Mouse (Mus musculus) CH12.LX (cell line): Measurements from ENCODE around the gene Prodh2. TPM values are rescaled to one million over a fixed set of nuclear protein-coding genes. Genes with fewer than 3 reads are reported as not detected.
"Not testable (repeated sequence)": the region's sequence is repeated elsewhere in the genome, so short reads cannot be mapped to it uniquely, and the experiment has no call there.

ENCODE experiments used
- DNase-seq: peaks from one replicate; pipeline ENCODE4 v3.0.0-alpha.2; 2013; ENCODE audit errors: extremely low read depth
- H3K27ac ChIP-seq: 2 replicates; pipeline ENCODE4 v1.5.1; 2012; ENCODE audit warnings: low read depth, mild to moderate bottlenecking, control low read depth, moderate library complexity; ENCODE audit not compliant: insufficient read depth
- H3K27me3 ChIP-seq: replicated peaks from 2 replicates; pipeline ENCODE3; 2012; ENCODE audit warnings: inconsistent platforms
- H3K36me3 ChIP-seq, 2 experiments: replicated peaks in 1 of 2; 2 replicates each; pipeline versions ENCODE3 to v1.6.1; 2012; ENCODE audit warnings: inconsistent platforms in 1 of 2, low read length in 1 of 2, mild to moderate bottlenecking in 1 of 2, mixed read lengths in 1 of 2, moderate library complexity in 1 of 2; ENCODE audit not compliant: control insufficient read depth in 1 of 2, insufficient read depth in 1 of 2
- H3K4me1 ChIP-seq, 2 experiments: 2 replicates each; pipeline ENCODE4 v1.6.1; 2012; ENCODE audit warnings: inconsistent platforms in 1 of 2, moderate library complexity in 1 of 2; ENCODE audit not compliant: insufficient read depth in 2 of 2, control insufficient read depth in 1 of 2
- H3K4me2 ChIP-seq: 2 replicates; pipeline ENCODE4 v1.6.1; 2012; ENCODE audit warnings: low read depth, mild to moderate bottlenecking, control low read depth; ENCODE audit not compliant: poor library complexity, insufficient read depth, severe bottlenecking
- H3K4me3 ChIP-seq, 3 experiments: fragments of 150-350 bp in 1 of 3; sonication (generic) in 1 of 3; replicated peaks in 1 of 3; 2 replicates each; pipeline versions ENCODE3 to v1.5.1; 2011 to 2012; ENCODE audit warnings: low read depth in 2 of 3, low read length in 2 of 3, mild to moderate bottlenecking in 2 of 3, moderate library complexity in 2 of 3, control low read depth in 1 of 3, improper control_type of control experiment in 1 of 3, inconsistent platforms in 1 of 3, mixed read lengths in 1 of 3; ENCODE audit not compliant: poor library complexity in 1 of 3
- H3K79me2 ChIP-seq: replicated peaks from 2 replicates; pipeline ENCODE4 v1.6.1; 2012; ENCODE audit warnings: mild to moderate bottlenecking, moderate library complexity; ENCODE audit not compliant: control insufficient read depth, poor library complexity, insufficient read depth, severe bottlenecking; ENCODE audit errors: extremely low read depth
- H3K9ac ChIP-seq: 2 replicates; pipeline ENCODE4 v1.6.1; 2012; ENCODE audit warnings: low read depth, mild to moderate bottlenecking, control low read depth, moderate library complexity; ENCODE audit not compliant: insufficient read depth
- H3K9me3 ChIP-seq: replicated peaks from 2 replicates; pipeline ENCODE3; 2012; ENCODE audit warnings: low read length, inconsistent platforms, mixed read lengths
- CHD1 ChIP-seq: IDR thresholded peaks from 2 replicates; pipeline ENCODE4 v1.6.1; 2012; ENCODE audit warnings: low read depth, low read length, improper control_type of control experiment, inconsistent platforms
- CTCF ChIP-seq, 2 experiments: IDR thresholded peaks in 1 of 2; conservative IDR thresholded peaks in 1 of 2; 2 replicates each; pipeline ENCODE4 v1.5.1; 2011 to 2012; ENCODE audit warnings: low read depth in 2 of 2, low read length in 2 of 2, improper control_type of control experiment in 1 of 2, inconsistent platforms in 1 of 2, mild to moderate bottlenecking in 1 of 2, moderate library complexity in 1 of 2
- EP300 ChIP-seq: IDR thresholded peaks from 2 replicates; pipeline ENCODE4 v1.6.1; 2011; ENCODE audit warnings: low read length, improper control_type of control experiment
- ETS1 ChIP-seq: conservative IDR thresholded peaks from 2 replicates; pipeline ENCODE4 v1.6.1; 2012; ENCODE audit warnings: low read depth, mild to moderate bottlenecking, inconsistent platforms, low read length, improper control_type of control experiment, moderate library complexity
- GABPA ChIP-seq: IDR thresholded peaks from 2 replicates; pipeline ENCODE4 v1.6.1; 2012; ENCODE audit warnings: low read depth, low read length, improper control_type of control experiment, inconsistent platforms; ENCODE audit not compliant: insufficient replicate concordance
- HCFC1 ChIP-seq: IDR thresholded peaks from 2 replicates; pipeline ENCODE4 v1.6.1; 2012; ENCODE audit warnings: low read depth, mild to moderate bottlenecking, inconsistent platforms, low read length, improper control_type of control experiment
- IRF4 ChIP-seq: IDR thresholded peaks from 2 replicates; pipeline ENCODE4 v1.6.1; 2014; ENCODE audit warnings: low read depth, mild to moderate bottlenecking, inconsistent platforms, low read length, improper control_type of control experiment
- KAT2A ChIP-seq: IDR thresholded peaks from 2 replicates; pipeline ENCODE4 v1.6.1; 2012; ENCODE audit warnings: low read length, improper control_type of control experiment, inconsistent platforms; ENCODE audit not compliant: insufficient replicate concordance
- MAX ChIP-seq: IDR thresholded peaks from 2 replicates; pipeline ENCODE4 v1.6.1; 2011; ENCODE audit warnings: low read length, improper control_type of control experiment
- MAZ ChIP-seq: IDR thresholded peaks from 2 replicates; pipeline ENCODE4 v1.6.1; 2012; ENCODE audit warnings: low read depth, mild to moderate bottlenecking, inconsistent platforms, low read length, improper control_type of control experiment, moderate library complexity
- MEF2A ChIP-seq: IDR thresholded peaks from 2 replicates; pipeline ENCODE4 v1.6.1; 2014; ENCODE audit warnings: low read depth, mild to moderate bottlenecking, inconsistent platforms, low read length, improper control_type of control experiment, borderline replicate concordance
- MXI1 ChIP-seq: IDR thresholded peaks from 2 replicates; pipeline ENCODE4 v1.6.1; 2011; ENCODE audit warnings: mild to moderate bottlenecking, low read depth, low read length, improper control_type of control experiment
- MYC ChIP-seq: IDR thresholded peaks from 2 replicates; pipeline ENCODE4 v1.6.1; 2011; ENCODE audit warnings: low read depth, mild to moderate bottlenecking, improper control_type of control experiment, low read length
- POLR2A ChIP-seq: IDR thresholded peaks from 2 replicates; pipeline ENCODE4 v1.6.1; 2011; ENCODE audit warnings: low read depth, mild to moderate bottlenecking, improper control_type of control experiment, low read length
- POLR2AphosphoS2 ChIP-seq: IDR thresholded peaks from 2 replicates; pipeline ENCODE4 v1.6.1; 2011; ENCODE audit warnings: low read depth, low read length, improper control_type of control experiment
- RAD21 ChIP-seq: IDR thresholded peaks from 2 replicates; pipeline ENCODE4 v1.6.1; 2011; ENCODE audit warnings: low read depth, mild to moderate bottlenecking, low read length, improper control_type of control experiment, moderate library complexity
- SMC3 ChIP-seq: IDR thresholded peaks from 2 replicates; pipeline ENCODE4 v1.6.1; 2011; ENCODE audit warnings: low read depth, low read length, improper control_type of control experiment
- TBP ChIP-seq: conservative IDR thresholded peaks from 2 replicates; pipeline ENCODE4 v1.6.1; 2011; ENCODE audit warnings: low read depth, low read length, improper control_type of control experiment
- TCF12 ChIP-seq: IDR thresholded peaks from 2 replicates; pipeline ENCODE4 v1.6.1; 2014; ENCODE audit warnings: low read depth, mild to moderate bottlenecking, inconsistent platforms, low read length, improper control_type of control experiment
- UBTF ChIP-seq: IDR thresholded peaks from 2 replicates; pipeline ENCODE4 v1.6.1; 2012; ENCODE audit warnings: low read depth, mild to moderate bottlenecking, inconsistent platforms, low read length, improper control_type of control experiment, moderate library complexity
- USF2 ChIP-seq: conservative IDR thresholded peaks from 2 replicates; pipeline ENCODE4 v1.6.1; 2011; ENCODE audit warnings: low read depth, low read length, improper control_type of control experiment
- ZC3H11A ChIP-seq: IDR thresholded peaks from 2 replicates; pipeline ENCODE4 v1.6.1; 2012; ENCODE audit warnings: low read depth, mild to moderate bottlenecking, inconsistent platforms, low read length, improper control_type of control experiment
- ZKSCAN1 ChIP-seq: IDR thresholded peaks from 2 replicates; pipeline ENCODE4 v1.6.1; 2012; ENCODE audit warnings: low read depth, inconsistent platforms, low read length, improper control_type of control experiment, borderline replicate concordance
- dilution Hi-C: fragments of 300-500 bp; cut with MboI; formaldehyde crosslinking; loops from 2 replicates; pipeline ENCODE4 v1.14.3; 2020; ENCODE audit warnings: low sequenced_read_pairs; ENCODE audit not compliant: extremely low pct_unique_long_range_greater_than_20kb, extremely low pct_ligation_motif_present
- in situ Hi-C: fragments of 300-500 bp; cut with MboI; formaldehyde crosslinking; loops from 3 replicates; pipeline ENCODE4 v1.14.3; 2019; ENCODE audit warnings: low sequenced_read_pairs, low pct_ligation_motif_present, low pct_unique_long_range_greater_than_20kb, mixed read lengths
- polyA plus RNA-seq: library from polyadenylated mRNA; unstranded; fragments of >175 nt; gene quantifications from 2 replicates; pipeline ENCODE4 v1.2.1, GENCODE M21; 2012; ENCODE audit warnings: low read depth; ENCODE audit not compliant: insufficient read length
- total RNA-seq, 2 experiments: library from RNA; depleted of rRNA; stranded (reverse); fragments of 300-350 nt in 1 of 2; fragments of >200 nt in 1 of 2; gene quantifications; 2 replicates each; pipeline ENCODE4 v1.2.3; 2012 to 2014

The Prodh2 gene
- total and polyA plus RNA-seq, 3 experiments, result not detected

- no peaks in the 10 kb centered on the region for H3K36me3 ChIP-seq
Observed at GRCm38 (mm10) chr7:30472411-30472810, 21.0 kb upstream of the Prodh2 start.

GRCm38 (mm10) chr7:30474999-30475398 lies 18.4 kb upstream of the Prodh2 start:
- TF ChIP-seq ZC3H11A, result no peak
- TF ChIP-seq SMC3, result no peak
- no peak for TF ChIP-seq ETS1
- TF ChIP-seq KAT2A, result no peak
- TF ChIP-seq POLR2AphosphoS2, result no peak
- TF ChIP-seq EP300, result no peak
- TF ChIP-seq ZKSCAN1, result no peak
- no peak for TF ChIP-seq POLR2A
- TF ChIP-seq MAZ, result no peak
- no peak for TF ChIP-seq TBP
- no peak for TF ChIP-seq UBTF
- TF ChIP-seq MXI1, result no peak
- no peak overlapping the region for H3K27ac ChIP-seq
- no peaks in the 10 kb centered on the region for H3K4me1 ChIP-seq
- H3K36me3 ChIP-seq, result no peaks in the 10 kb centered on the region
- H3K4me2 ChIP-seq, result no peak overlapping the region
- H3K27me3 ChIP-seq, result peaks cover 66% of the 10 kb centered on the region
- H3K9me3 ChIP-seq, result peaks cover 4% of the 10 kb centered on the region
- no peak for DNase-seq
- dilution Hi-C loops, result no loop called here
- in situ Hi-C loops, result loop anchor here (5.0 kb wide), 1 partner anchor 38 kb away; no protein-coding TSS in a partner anchor
- no peak overlapping the region for H3K4me3 ChIP-seq
- no peak overlapping the region for H3K9ac ChIP-seq
- H3K79me2 ChIP-seq, result no peaks in the 10 kb centered on the region

More at GRCm38 (mm10) chr7:30472411-30472810, 21.0 kb upstream of the Prodh2 start:
- TF ChIP-seq MAX (no peak), POLR2AphosphoS2 (no peak), USF2 (no peak), MXI1 (no peak), MEF2A (no peak), TCF12 (no peak), RAD21 (peak; percentile 90), UBTF (no peak), CTCF (conservative IDR thresholded peaks at IDR 0.05 in 1 of 2, IDR thresholded peaks at IDR 0.05 in 1 of 2; ENCODE audit: low read depth in 2 of 2, low read length in 2 of 2) (peak; percentile 59 to 91), MYC (peak; percentile 62; the same call in 1 of the 2 replicates), HCFC1 (no peak), ZC3H11A (peak; percentile 23; the same call in 1 of the 2 replicates), CHD1 (no peak), GABPA (no peak), EP300 (no peak), IRF4 (no peak), SMC3 (peak; percentile 83)
- dilution Hi-C loops, result no loop called here
- Histone ChIP-seq H3K9ac (no peak overlapping the region), H3K4me2 (no peak overlapping the region), H3K27me3 (peaks cover 58% of the 10 kb centered on the region), H3K4me3 (no peak overlapping the region), H3K79me2 (no peaks in the 10 kb centered on the region), H3K9me3 (peaks cover 4% of the 10 kb centered on the region), H3K27ac (no peak overlapping the region), H3K4me1 (no peaks in the 10 kb centered on the region)
- in situ Hi-C loops, result loop anchor here (5.0 kb wide), 1 partner anchor 35 kb away; no protein-coding TSS in a partner anchor
- DNase-seq, result peak; percentile 58

GRCm38 (mm10) chr7:30476136-30476535 lies 17.3 kb upstream of the Prodh2 start:
- dilution Hi-C loops, H3K4me3 ChIP-seq, H3K36me3 ChIP-seq, H3K4me2 ChIP-seq, H3K9me3 ChIP-seq, H3K9ac ChIP-seq, H3K27ac ChIP-seq, DNase-seq, H3K79me2 ChIP-seq, H3K4me1 ChIP-seq, in situ Hi-C loops: not testable (repeated sequence)
- peaks cover 66% of the 10 kb centered on the region for H3K27me3 ChIP-seq
